Mouse (Mus musculus) E14TG2a.4 (cell line): ENCODE data around the gene Prkce.

Source experiments
- H3K27me3 ChIP-seq: 2 replicates; pipeline ENCODE4 v1.6.1; 2014; ENCODE audit warnings: low read length, control low read depth; ENCODE audit not compliant: insufficient read depth
- H3K36me3 ChIP-seq: 2 replicates; pipeline ENCODE4 v1.6.1; 2014; ENCODE audit warnings: low read length, control low read depth; ENCODE audit not compliant: insufficient read depth
- H3K4me1 ChIP-seq: replicated peaks from 2 replicates; pipeline ENCODE4 v1.6.1; 2014; ENCODE audit warnings: low read depth, low read length, control low read depth
- H3K4me3 ChIP-seq: replicated peaks from 2 replicates; pipeline ENCODE4 v1.5.1; 2014; ENCODE audit warnings: mild to moderate bottlenecking, low read length
- H3K9me3 ChIP-seq: 2 replicates; pipeline ENCODE4 v1.6.1; 2014; ENCODE audit warnings: low read length, control low read depth
- CTCF ChIP-seq: conservative IDR thresholded peaks from 2 replicates; pipeline ENCODE4 v1.5.1; 2014; ENCODE audit warnings: low read length
- NANOG ChIP-seq: IDR thresholded peaks from 2 replicates; pipeline ENCODE4 v1.6.1; 2014; ENCODE audit warnings: borderline replicate concordance, low read length, mixed read lengths
- POU5F1 ChIP-seq: IDR thresholded peaks from 2 replicates; pipeline ENCODE4 v1.6.1; 2014; ENCODE audit warnings: low read length, borderline replicate concordance

Gene Prkce

GRCm38 (mm10) chr17:86514974-86515620 lies 347.5 kb downstream of the Prkce start:
- Histone ChIP-seq H3K36me3 (no peaks in the 10 kb centered on the region), H3K9me3 (no peaks in the 10 kb centered on the region), H3K27me3 (no peaks in the 10 kb centered on the region), H3K4me1 (no peaks in the 10 kb centered on the region), H3K4me3 (no peak overlapping the region)
- no peak for TF ChIP-seq POU5F1
- no peak for TF ChIP-seq NANOG
- no peak for TF ChIP-seq CTCF

GRCm38 (mm10) chr17:86516630-86517029 lies 349.0 kb downstream of the Prkce start:
- no peaks in the 10 kb centered on the region for H3K9me3 ChIP-seq
- H3K27me3 ChIP-seq: no peaks in the 10 kb centered on the region
- H3K4me1 ChIP-seq: no peaks in the 10 kb centered on the region
- TF ChIP-seq NANOG (no peak), POU5F1 (no peak), CTCF (no peak)
- no peaks in the 10 kb centered on the region for H3K36me3 ChIP-seq
- H3K4me3 ChIP-seq: no peak overlapping the region

GRCm38 (mm10) chr17:86518604-86519003 lies 351.0 kb downstream of the Prkce start:
- no peaks in the 10 kb centered on the region for H3K27me3 ChIP-seq
- no peaks in the 10 kb centered on the region for H3K9me3 ChIP-seq
- TF ChIP-seq NANOG (no peak), CTCF (peak; percentile 30)
- no peaks in the 10 kb centered on the region for H3K4me1 ChIP-seq
- no peak overlapping the region for H3K4me3 ChIP-seq
- H3K36me3 ChIP-seq: no peaks in the 10 kb centered on the region

- no peaks in the 10 kb centered on the region for H3K27me3 ChIP-seq
- no peak overlapping the region for H3K4me3 ChIP-seq
- H3K4me1 ChIP-seq: no peaks in the 10 kb centered on the region
- no peaks in the 10 kb centered on the region for H3K9me3 ChIP-seq
- no peak for TF ChIP-seq NANOG
- no peak for TF ChIP-seq CTCF
- TF ChIP-seq POU5F1: no peak
- no peaks in the 10 kb centered on the region for H3K36me3 ChIP-seq
Observed at GRCm38 (mm10) chr17:86521252-86521651, 353.7 kb downstream of the Prkce start.

- Histone ChIP-seq H3K27me3 (no peaks in the 10 kb centered on the region), H3K9me3 (no peaks in the 10 kb centered on the region), H3K4me3 (no peak overlapping the region), H3K36me3 (no peaks in the 10 kb centered on the region), H3K4me1 (no peaks in the 10 kb centered on the region)
- no peak for TF ChIP-seq NANOG
- TF ChIP-seq CTCF: no peak
- TF ChIP-seq POU5F1: no peak
Observed at GRCm38 (mm10) chr17:86522649-86523048, 355.1 kb downstream of the Prkce start.

GRCm38 (mm10) chr17:86523374-86523773 lies 355.8 kb downstream of the Prkce start:
- Histone ChIP-seq H3K4me1 (no peaks in the 10 kb centered on the region), H3K9me3 (no peaks in the 10 kb centered on the region), H3K27me3 (no peaks in the 10 kb centered on the region), H3K36me3 (no peaks in the 10 kb centered on the region), H3K4me3 (no peak overlapping the region)
- TF ChIP-seq NANOG: no peak
- TF ChIP-seq POU5F1: no peak
- TF ChIP-seq CTCF: no peak

- TF ChIP-seq NANOG: no peak
- TF ChIP-seq POU5F1: no peak
- no peak for TF ChIP-seq CTCF
- Histone ChIP-seq H3K4me3 (no peak overlapping the region), H3K9me3 (no peaks in the 10 kb centered on the region), H3K4me1 (no peaks in the 10 kb centered on the region), H3K36me3 (no peaks in the 10 kb centered on the region), H3K27me3 (no peaks in the 10 kb centered on the region)
Observed at GRCm38 (mm10) chr17:86523843-86524242, 356.3 kb downstream of the Prkce start.

- Histone ChIP-seq H3K9me3 (no peaks in the 10 kb centered on the region), H3K4me3 (no peak overlapping the region), H3K27me3 (no peaks in the 10 kb centered on the region), H3K4me1 (no peaks in the 10 kb centered on the region), H3K36me3 (no peaks in the 10 kb centered on the region)
- TF ChIP-seq NANOG: no peak
- no peak for TF ChIP-seq CTCF
- no peak for TF ChIP-seq POU5F1
Observed at GRCm38 (mm10) chr17:86525075-86525474, 357.5 kb downstream of the Prkce start.

GRCm38 (mm10) chr17:86526016-86526415 lies 358.4 kb downstream of the Prkce start:
- TF ChIP-seq POU5F1 (no peak), CTCF (no peak), NANOG (no peak)
- H3K4me1 ChIP-seq: no peaks in the 10 kb centered on the region
- H3K9me3 ChIP-seq: no peaks in the 10 kb centered on the region
- H3K36me3 ChIP-seq: no peaks in the 10 kb centered on the region
- no peak overlapping the region for H3K4me3 ChIP-seq
- no peaks in the 10 kb centered on the region for H3K27me3 ChIP-seq
